17 mouse cellular contexts compared by ENCODE assay signal in genomic region chr17:43092280-43092995, GRCm38 (mm10).
A peak's percentile ranks its signal among the peaks of the same experiment; 100 is the strongest.
DNase-seq lines count a peak whose midpoint lies in the region; ATAC-seq and TF ChIP-seq lines count a peak whose summit lies in the region.
"Had no signal": no experiment of that assay in that cellular context is flagged by ENCODE, and none has a peak within 500 bp of the region (broad histone marks: within the 10 kb centered on the region; RNA-seq: fewer than 3 reads in every experiment).

No protein-coding gene starts in this region.

- H3K4me2 ChIP-seq in stomach, embryonic 15.5 days, result no peak overlapping the region
- H3K4me2 ChIP-seq in stomach, postnatal 0 days (replicated peaks; ENCODE audit: low read depth), result no peak overlapping the region
- H3K4me2 ChIP-seq: forebrain, embryonic 13.5 days; heart, embryonic 13.5 days; lung, embryonic 14.5 days; neural tube, embryonic 12.5 days had no signal

- intact Hi-C loops in heart, postnatal 36 days (cut with DNase I), result no loop called here

- no peak overlapping the region for H3K9ac ChIP-seq in stomach, embryonic 15.5 days
- H3K9ac ChIP-seq in stomach, postnatal 0 days (ENCODE audit: low read length), result no peak overlapping the region
- H3K9ac ChIP-seq: forebrain, embryonic 13.5 days; heart, embryonic 13.5 days; lung, embryonic 14.5 days; neural tube, embryonic 12.5 days had no signal

- no peak for TF ChIP-seq EP300 in stomach, postnatal 0 days (optimal IDR thresholded peaks at IDR 0.05)

- 43% methylated on average over 8 of the region's 8 CpGs for WGBS in stomach, embryonic 15.5 days
- 40% methylated on average over 8 of the region's 8 CpGs for WGBS in stomach, postnatal 0 days

- ATAC-seq in stomach, embryonic 15.5 days (ENCODE audit: insufficient read depth, low FRiP score, low read depth), result 0 out of 2 replicates have a peak, but pooled peaks have one; percentile 15
- ATAC-seq in stomach, postnatal 0 days (ENCODE audit: low FRiP score, low TSS enrichment), result no peak
- ATAC-seq in megakaryocyte progenitor cell, adult 5-6 weeks (replicated peaks; ENCODE audit: poor library complexity), result no peak
- ATAC-seq: forebrain, embryonic 13.5 days; hindbrain, embryonic 16.5 days; Patski had no signal

- DNase-seq in heart, adult 11 months, result peak; percentile 85
- DNase-seq in heart, postnatal 36 days, result no peak
- peak in 1 of 2 experiments; percentile 33 for DNase-seq in layer of hippocampus, adult 2 months (ENCODE audit: low spot score in 2 of 2)
- no peak for DNase-seq in layer of hippocampus, adult 9-10 months (ENCODE audit: low spot score)
- no peak for DNase-seq in stomach, postnatal 0 days (ENCODE audit: low spot score)
- DNase-seq: cerebellum, postnatal 10 days; heart, postnatal 4 days; lung, embryonic 14.5 days had no signal

- no peaks in the 10 kb centered on the region for H3K9me3 ChIP-seq in stomach, embryonic 15.5 days
- no peaks in the 10 kb centered on the region for H3K9me3 ChIP-seq in stomach, postnatal 0 days (ENCODE audit: control insufficient read depth, low read length)
- H3K9me3 ChIP-seq: forebrain, embryonic 13.5 days; heart, embryonic 13.5 days; limb, embryonic 10.5 days; neural tube, embryonic 12.5 days had no signal

- no peaks in the 10 kb centered on the region for H3K4me1 ChIP-seq in stomach, embryonic 15.5 days
- no peaks in the 10 kb centered on the region for H3K4me1 ChIP-seq in stomach, postnatal 0 days (replicated peaks; ENCODE audit: control insufficient read depth, insufficient read depth)
- H3K4me1 ChIP-seq: forebrain, embryonic 13.5 days; heart, embryonic 13.5 days; limb, embryonic 10.5 days; neural tube, embryonic 12.5 days had no signal

- no peak for TF ChIP-seq CTCF in layer of hippocampus, adult 2 months (conservative IDR thresholded peaks at IDR 0.05)
- TF ChIP-seq CTCF in stomach, postnatal 0 days (IDR thresholded peaks at IDR 0.05; ENCODE audit: low read depth), result no peak

- no peaks in the 10 kb centered on the region for H3K36me3 ChIP-seq in stomach, embryonic 15.5 days
- H3K36me3 ChIP-seq in stomach, postnatal 0 days (ENCODE audit: control insufficient read depth, insufficient read depth, low read length), result peaks cover 2% of the 10 kb centered on the region; the same call in 1 of the 2 replicates
- H3K36me3 ChIP-seq: heart, embryonic 13.5 days had no signal

- no peaks in the 10 kb centered on the region for H3K27me3 ChIP-seq in stomach, embryonic 15.5 days (replicated peaks)
- no peaks in the 10 kb centered on the region for H3K27me3 ChIP-seq in stomach, postnatal 0 days (ENCODE audit: control insufficient read depth, insufficient read depth, low read length)
- H3K27me3 ChIP-seq: forebrain, embryonic 13.5 days; heart, embryonic 13.5 days; neural tube, embryonic 12.5 days; Patski had no signal

- H3K27ac ChIP-seq in layer of hippocampus, adult 2 months, result peak overlapping the region; percentile 62
- H3K27ac ChIP-seq in stomach, embryonic 15.5 days, result no peak overlapping the region
- no peak overlapping the region for H3K27ac ChIP-seq in stomach, postnatal 0 days (replicated peaks)
- H3K27ac ChIP-seq: forebrain, embryonic 13.5 days; heart, embryonic 13.5 days; left cerebral cortex, adult 2 months; limb, embryonic 10.5 days; neural tube, embryonic 12.5 days had no signal

- no peak overlapping the region for H3K4me3 ChIP-seq in layer of hippocampus, adult 2 months
- H3K4me3 ChIP-seq in stomach, embryonic 15.5 days (replicated peaks), result no peak overlapping the region
- H3K4me3 ChIP-seq in stomach, postnatal 0 days (ENCODE audit: low read depth, low read length), result no peak overlapping the region
- H3K4me3 ChIP-seq: forebrain, embryonic 13.5 days; heart, embryonic 13.5 days; left cerebral cortex, adult 2 months; limb, embryonic 10.5 days; neural tube, embryonic 12.5 days had no signal
